Mouse (Mus musculus) urinary bladder, postnatal 36 days (tissue): ENCODE results near the gene Odf3.
A peak's percentile ranks its signal among the peaks of the same experiment; 100 is the strongest.

Source experiments
- DNase-seq, 2 experiments: peaks; one replicate each; pipeline ENCODE4 v3.0.0; 2022; ENCODE audit warnings: low spot score in 2 of 2, mixed read lengths in 1 of 2

Odf3 gene

GRCm38 (mm10) chr7:140843806-140844205, 3.8 kb upstream of the Odf3 start:
- DNase-seq = no peak

GRCm38 (mm10) chr7:140844905-140845665, 2.5 kb upstream of the Odf3 start, which contains the start of gene Scgb1c1:
TSS of gene Scgb1c1 (plus strand) at chr7:140845547.
- peak; percentile 89 to 90 for DNase-seq

- DNase-seq = no peak
Measured at GRCm38 (mm10) chr7:140845683-140846082, 1.9 kb upstream of the Odf3 start.

GRCm38 (mm10) chr7:140846676-140847075, 929 bp upstream of the Odf3 start:
- DNase-seq = no peak

- DNase-seq = no peak
Measured at GRCm38 (mm10) chr7:140848591-140848990, 986 bp downstream of the Odf3 start.

- DNase-seq = no peak
Measured at GRCm38 (mm10) chr7:140851916-140852315, 4.3 kb downstream of the Odf3 start.

GRCm38 (mm10) chr7:140853386-140853785, 5.8 kb downstream of the Odf3 start:
- no peak for DNase-seq

GRCm38 (mm10) chr7:140854483-140854882, 6.9 kb downstream of the Odf3 start:
- no peak for DNase-seq

GRCm38 (mm10) chr7:140855181-140855580, 7.6 kb downstream of the Odf3 start:
- DNase-seq = no peak

- DNase-seq = peak; percentile 79 to 88
Measured at GRCm38 (mm10) chr7:140855860-140856784, 8.5 kb downstream of the Odf3 start, which contains the start of gene Gm45785. TSS of gene Gm45785 (minus strand) at chr7:140856331.

GRCm38 (mm10) chr7:140856785-140857549, 9.4 kb downstream of the Odf3 start, which contains the start of gene Ric8a:
TSS of gene Ric8a (plus strand) at chr7:140856957.
- DNase-seq = peak; percentile 89 to 93

GRCm38 (mm10) chr7:140857550-140858505, 10.2 kb downstream of the Odf3 start, which contains the start of gene Bet1l:
TSS of gene Bet1l (minus strand) at chr7:140857577.
- no peak for DNase-seq

GRCm38 (mm10) chr7:140858746-140859145, 11.1 kb downstream of the Odf3 start:
- no peak for DNase-seq

- DNase-seq = no peak
Measured at GRCm38 (mm10) chr7:140859997-140860396, 12.4 kb downstream of the Odf3 start.

- DNase-seq = no peak
Measured at GRCm38 (mm10) chr7:140860728-140861127, 13.1 kb downstream of the Odf3 start.

GRCm38 (mm10) chr7:140864761-140865160, 17.2 kb downstream of the Odf3 start:
- DNase-seq = no peak

- no peak for DNase-seq
Measured at GRCm38 (mm10) chr7:140874224-140874623, 26.6 kb downstream of the Odf3 start.

GRCm38 (mm10) chr7:140877364-140877763, 29.8 kb downstream of the Odf3 start:
- DNase-seq = no peak

- DNase-seq = no peak
Measured at GRCm38 (mm10) chr7:140879355-140879754, 31.8 kb downstream of the Odf3 start.

GRCm38 (mm10) chr7:140880419-140880818, 32.8 kb downstream of the Odf3 start:
- no peak for DNase-seq
